Mouse (Mus musculus) liver, embryonic 14.5 days (tissue): Measurements from ENCODE around the gene Tmem179.

Source experiments
- CTCF ChIP-seq: IDR thresholded peaks from 2 replicates; pipeline ENCODE4 v1.5.1; 2016; ENCODE audit warnings: antibody characterized with exemption, low read depth, control low read depth
- EP300 ChIP-seq: IDR thresholded peaks from 2 replicates; pipeline ENCODE4 v1.6.1; 2016; ENCODE audit warnings: antibody characterized with exemption, low read depth

- TF ChIP-seq CTCF (no peak), EP300 (no peak)
Measured at GRCm38 (mm10) chr12:112462423-112462822, 54.1 kb downstream of the Tmem179 start.
